Mouse (Mus musculus): ENCODE results near the gene Mcpt8. TPM values are rescaled to one million over a fixed set of nuclear protein-coding genes. Genes with fewer than 3 reads are reported as not detected.
A peak's percentile ranks its signal among the peaks of the same experiment; 100 is the strongest.

Mcpt8 gene
- total and polyA plus RNA-seq, 2 experiments from 2014 or later, result not detected

GRCm38 (mm10) chr14:56105447-56106180 is 20.5 kb upstream of the Mcpt8 start:
- TF ChIP-seq CTCF (IDR thresholded peaks at IDR 0.05; ENCODE audit: low read depth), result no peak
- no peak for ATAC-seq
- no peaks in the 10 kb centered on the region for H3K27me3 ChIP-seq (ENCODE audit: insufficient read depth, low read length)
- H3K4me1 ChIP-seq (ENCODE audit: insufficient read depth), result no peaks in the 10 kb centered on the region
- no peak overlapping the region for H3K9ac ChIP-seq
- H3K4me3 ChIP-seq (ENCODE audit: low read depth, low read length), result no peak overlapping the region
- no peak overlapping the region for H3K27ac ChIP-seq (ENCODE audit: low read depth, low read length)
- no peaks in the 10 kb centered on the region for H3K36me3 ChIP-seq (ENCODE audit: insufficient read depth)
- H3K9me3 ChIP-seq (ENCODE audit: low read length), result no peaks in the 10 kb centered on the region
- 76% methylated on average over 13 of the region's 13 CpGs for WGBS
- no peak overlapping the region for H3K4me2 ChIP-seq (ENCODE audit: low read depth)
- DNase-seq, result no peak

- no peak overlapping the region for H3K27ac ChIP-seq (ENCODE audit: low read depth, low read length)
- no peaks in the 10 kb centered on the region for H3K9me3 ChIP-seq (ENCODE audit: low read length)
- no peak for TF ChIP-seq CTCF (IDR thresholded peaks at IDR 0.05; ENCODE audit: low read depth)
- DNase-seq (no peak), ATAC-seq (no peak)
- no peak overlapping the region for H3K9ac ChIP-seq
- 92% methylated on average over 5 of the region's 5 CpGs for WGBS
- H3K27me3 ChIP-seq (ENCODE audit: insufficient read depth, low read length), result no peaks in the 10 kb centered on the region
- H3K36me3 ChIP-seq (ENCODE audit: insufficient read depth), result no peaks in the 10 kb centered on the region
- H3K4me2 ChIP-seq (ENCODE audit: low read depth), result no peak overlapping the region
- H3K4me1 ChIP-seq (ENCODE audit: insufficient read depth), result no peaks in the 10 kb centered on the region
- no peak overlapping the region for H3K4me3 ChIP-seq (ENCODE audit: low read depth, low read length)
These were observed 19.9 kb upstream of the Mcpt8 start for GRCm38 (mm10) chr14:56105016-56105415.

GRCm38 (mm10) chr14:56103452-56103851 is 18.4 kb upstream of the Mcpt8 start:
- Histone ChIP-seq H3K27me3 (ENCODE audit: insufficient read depth, low read length) (no peaks in the 10 kb centered on the region), H3K4me2 (ENCODE audit: low read depth) (no peak overlapping the region), H3K4me1 (ENCODE audit: insufficient read depth) (no peaks in the 10 kb centered on the region), H3K9ac (no peak overlapping the region), H3K27ac (ENCODE audit: low read depth, low read length) (no peak overlapping the region), H3K36me3 (ENCODE audit: insufficient read depth) (no peaks in the 10 kb centered on the region), H3K9me3 (ENCODE audit: low read length) (no peaks in the 10 kb centered on the region), H3K4me3 (ENCODE audit: low read depth, low read length) (no peak overlapping the region)
- ATAC-seq, result peak; percentile 81; the same call in 1 of the 2 replicates
- 39% methylated on average over 3 of the region's 3 CpGs for WGBS
- TF ChIP-seq CTCF (IDR thresholded peaks at IDR 0.05; ENCODE audit: low read depth), result no peak
- DNase-seq, result peak; percentile 43

GRCm38 (mm10) chr14:56102386-56102785 is 17.3 kb upstream of the Mcpt8 start, which contains the start of gene Ctsg:
Gene Ctsg (minus strand): TSS chr14:56102574.
- no peak for TF ChIP-seq CTCF (IDR thresholded peaks at IDR 0.05; ENCODE audit: low read depth)
- 82% methylated on average over 10 of the region's 10 CpGs for WGBS
- ATAC-seq, result no peak

GRCm38 (mm10) chr14:56098940-56099339 is 13.9 kb upstream of the Mcpt8 start:
- H3K36me3 ChIP-seq (ENCODE audit: insufficient read depth), result no peaks in the 10 kb centered on the region
- TF ChIP-seq CTCF (IDR thresholded peaks at IDR 0.05; ENCODE audit: low read depth), result peak; percentile 57; the same call in 1 of the 2 replicates
- no peaks in the 10 kb centered on the region for H3K9me3 ChIP-seq (ENCODE audit: low read length)
- no peaks in the 10 kb centered on the region for H3K4me1 ChIP-seq (ENCODE audit: insufficient read depth)
- no peak overlapping the region for H3K9ac ChIP-seq
- DNase-seq (no peak), ATAC-seq (no peak; the same call in 1 of the 2 replicates)
- H3K27ac ChIP-seq (ENCODE audit: low read depth, low read length), result no peak overlapping the region
- H3K4me3 ChIP-seq (ENCODE audit: low read depth, low read length), result no peak overlapping the region
- 88% methylated on average over 4 of the region's 4 CpGs for WGBS
- H3K4me2 ChIP-seq (ENCODE audit: low read depth), result no peak overlapping the region
- H3K27me3 ChIP-seq (ENCODE audit: insufficient read depth, low read length), result no peaks in the 10 kb centered on the region

More at GRCm38 (mm10) chr14:56102386-56102785, 17.3 kb upstream of the Mcpt8 start, which contains the start of gene Ctsg:
- H3K4me1 ChIP-seq (ENCODE audit: insufficient read depth), result no peaks in the 10 kb centered on the region
- no peak within 1 kb of the TSS for H3K27ac ChIP-seq (ENCODE audit: low read depth, low read length)
- no peak within 1 kb of the TSS for H3K4me2 ChIP-seq (ENCODE audit: low read depth)
- no peaks in the 10 kb centered on the region for H3K36me3 ChIP-seq (ENCODE audit: insufficient read depth)
- H3K27me3 ChIP-seq (ENCODE audit: insufficient read depth, low read length), result no peaks in the 10 kb centered on the region
- no peak for DNase-seq
- H3K9ac ChIP-seq, result no peak within 1 kb of the TSS
- H3K4me3 ChIP-seq (ENCODE audit: low read depth, low read length), result no peak within 1 kb of the TSS
- no peaks in the 10 kb centered on the region for H3K9me3 ChIP-seq (ENCODE audit: low read length)

- no peak for TF ChIP-seq CTCF (IDR thresholded peaks at IDR 0.05; ENCODE audit: low read depth)
- Histone ChIP-seq H3K4me1 (ENCODE audit: insufficient read depth) (no peaks in the 10 kb centered on the region), H3K27me3 (ENCODE audit: insufficient read depth, low read length) (no peaks in the 10 kb centered on the region), H3K4me2 (ENCODE audit: low read depth) (no peak overlapping the region), H3K27ac (ENCODE audit: low read depth, low read length) (no peak overlapping the region), H3K4me3 (ENCODE audit: low read depth, low read length) (no peak overlapping the region), H3K9ac (no peak overlapping the region), H3K36me3 (ENCODE audit: insufficient read depth) (no peaks in the 10 kb centered on the region), H3K9me3 (ENCODE audit: low read length) (no peaks in the 10 kb centered on the region)
- ATAC-seq, result no peak
- DNase-seq, result no peak
- 85% methylated on average over 1 of the region's 1 CpGs for WGBS
These were observed 12.5 kb upstream of the Mcpt8 start for GRCm38 (mm10) chr14:56097597-56097996.

- ATAC-seq (no peak), DNase-seq (no peak)
- H3K27ac ChIP-seq (ENCODE audit: low read depth, low read length), result no peak overlapping the region
- H3K4me2 ChIP-seq (ENCODE audit: low read depth), result no peak overlapping the region
- H3K4me1 ChIP-seq (ENCODE audit: insufficient read depth), result no peaks in the 10 kb centered on the region
- no peak overlapping the region for H3K4me3 ChIP-seq (ENCODE audit: low read depth, low read length)
- H3K9ac ChIP-seq, result no peak overlapping the region
- TF ChIP-seq CTCF (IDR thresholded peaks at IDR 0.05; ENCODE audit: low read depth), result no peak
- no peaks in the 10 kb centered on the region for H3K27me3 ChIP-seq (ENCODE audit: insufficient read depth, low read length)
- H3K9me3 ChIP-seq (ENCODE audit: low read length), result no peaks in the 10 kb centered on the region
- no peaks in the 10 kb centered on the region for H3K36me3 ChIP-seq (ENCODE audit: insufficient read depth)
- WGBS, result 79% methylated on average over 2 of the region's 2 CpGs
These were observed 8.3 kb upstream of the Mcpt8 start for GRCm38 (mm10) chr14:56093353-56093752.

All from forebrain, postnatal 0 days (tissue).